Mouse (Mus musculus) heart, adult 18-20 months (tissue): ENCODE results near the gene B4gat1. TPM values are rescaled to one million over a fixed set of nuclear protein-coding genes. Genes with fewer than 3 reads are reported as not detected.
"Not testable (repeated sequence)": the region's sequence is repeated elsewhere in the genome, so short reads cannot be mapped to it uniquely, and the experiment has no call there.

Source experiments
- DNase-seq, 2 experiments: peaks; one replicate each; pipeline ENCODE4 v3.0.0; 2021 to 2022; ENCODE audit warnings: mixed read lengths in 1 of 2
- total RNA-seq, 2 experiments: library from RNA; stranded (reverse); gene quantifications; 2 replicates each; pipeline ENCODE4 v1.2.3; 2021

B4gat1 gene
- total RNA-seq, 2 experiments from 2014 or later = 46.0 TPM

DNA sequence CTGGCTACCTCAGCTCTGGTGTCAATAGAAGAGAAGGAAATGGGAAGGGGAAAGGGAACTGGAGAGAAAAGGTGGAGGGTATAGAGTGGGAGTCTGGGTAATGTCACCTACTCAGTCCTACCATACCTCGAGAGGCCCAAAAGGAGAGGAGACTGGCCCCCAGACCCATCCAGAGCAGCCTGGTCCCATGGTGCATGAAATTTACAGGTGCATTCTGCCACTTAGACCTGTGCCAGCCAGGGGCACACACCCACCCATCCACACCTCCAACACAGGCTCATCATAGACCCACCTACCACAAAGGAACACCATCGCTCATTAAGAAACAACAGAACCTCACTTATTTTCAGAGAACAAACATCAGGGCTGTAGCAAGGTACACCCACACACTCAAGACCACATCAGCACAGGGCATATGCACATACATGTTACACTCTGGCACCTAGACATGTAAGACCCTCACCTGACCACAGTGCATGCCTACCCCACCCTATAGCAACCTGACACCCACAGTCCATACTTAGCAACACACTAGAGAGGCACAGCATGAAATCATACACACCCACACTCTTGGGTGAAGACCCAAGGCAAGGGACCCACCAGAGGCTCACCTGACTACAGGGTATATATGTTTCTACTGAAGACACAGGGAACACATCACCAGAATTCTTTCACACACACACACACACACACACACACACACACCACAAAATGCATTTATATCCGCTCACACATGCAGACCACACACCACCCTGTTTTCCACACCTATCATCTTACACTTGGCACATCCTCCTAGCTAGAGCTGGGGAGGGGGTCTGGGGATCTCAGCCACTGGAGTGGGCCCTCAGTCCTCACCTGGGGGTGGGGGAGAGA is 45.6 kb downstream of the B4gat1 start:
- no peak for DNase-seq

DNA sequence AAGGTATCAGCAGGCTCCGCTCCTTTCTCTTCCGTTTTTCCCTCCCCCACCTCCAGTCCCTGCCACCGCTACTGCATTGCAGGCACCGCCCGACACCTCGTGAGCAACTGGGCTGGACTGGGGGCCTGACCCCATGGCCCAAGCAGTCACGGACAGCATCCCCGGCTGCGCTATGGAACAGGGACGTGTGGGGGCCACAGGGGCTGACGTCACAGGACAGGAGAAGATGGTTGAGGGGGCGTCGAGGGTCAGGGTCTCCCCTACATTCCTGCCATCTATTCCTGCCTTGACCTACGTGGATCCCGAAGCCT is 46.2 kb downstream of the B4gat1 start:
- DNase-seq = no peak

DNA sequence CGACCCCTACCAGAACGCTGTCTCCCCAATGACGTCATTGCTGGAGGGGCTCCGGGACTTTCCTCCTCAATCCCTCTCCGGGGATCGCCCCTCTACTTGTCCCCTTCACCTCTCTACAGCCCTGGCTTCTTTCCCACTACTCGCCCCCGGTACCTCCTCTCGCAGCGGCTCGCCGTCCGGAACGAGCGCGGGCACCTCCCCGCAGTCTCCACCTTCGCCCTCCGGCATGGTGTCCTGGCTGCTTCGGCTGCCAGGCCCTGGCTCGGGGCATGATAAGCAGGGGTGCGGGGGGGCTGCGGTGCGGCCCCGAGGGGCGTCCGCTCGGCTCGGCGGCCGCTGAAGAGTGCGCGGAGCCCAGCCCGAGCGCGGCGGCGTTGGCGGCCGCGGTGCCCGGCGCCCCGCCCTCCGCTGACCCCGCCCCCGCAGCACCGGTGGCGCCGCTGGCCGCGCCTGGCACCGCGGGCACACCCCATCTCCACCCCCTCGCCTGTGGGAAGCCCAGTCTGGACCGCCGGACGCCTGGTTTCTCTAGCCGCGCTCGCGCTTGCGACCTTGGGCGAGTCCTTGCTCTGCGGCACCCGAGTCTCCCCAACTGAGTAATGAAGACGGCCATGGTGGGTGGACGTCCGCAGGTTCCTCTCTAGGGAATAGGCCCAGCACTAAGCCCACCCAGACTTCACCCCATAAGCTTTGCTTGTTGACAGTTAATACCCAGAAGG is 46.7 kb downstream of the B4gat1 start, which contains the start of gene Tmem151a:
Gene Tmem151a (minus strand): TSS at position 387 of the 719 bp plus-strand sequence.
- DNase-seq = peak in 1 of 2 experiments; percentile 50

DNA sequence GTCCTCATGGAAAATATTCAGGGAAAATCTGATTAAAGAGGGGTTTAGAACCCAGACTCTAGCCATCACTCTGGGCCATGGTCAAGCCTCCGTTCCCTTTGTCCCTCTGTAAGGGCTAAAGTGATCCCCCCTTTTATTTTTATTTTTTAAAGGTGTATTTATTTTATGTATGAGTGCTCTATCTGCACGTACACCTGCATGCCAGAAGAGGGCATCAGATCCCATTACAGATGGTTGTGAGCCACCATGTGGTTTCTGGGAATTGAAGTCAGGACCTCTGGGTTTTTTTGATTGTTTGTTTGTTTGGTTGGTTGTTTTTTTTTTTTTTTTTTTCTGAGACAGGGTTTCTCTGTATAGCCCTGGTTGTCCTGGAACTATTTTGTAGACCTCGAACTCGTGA is 47.9 kb downstream of the B4gat1 start:
- DNase-seq = not testable (repeated sequence)

DNA sequence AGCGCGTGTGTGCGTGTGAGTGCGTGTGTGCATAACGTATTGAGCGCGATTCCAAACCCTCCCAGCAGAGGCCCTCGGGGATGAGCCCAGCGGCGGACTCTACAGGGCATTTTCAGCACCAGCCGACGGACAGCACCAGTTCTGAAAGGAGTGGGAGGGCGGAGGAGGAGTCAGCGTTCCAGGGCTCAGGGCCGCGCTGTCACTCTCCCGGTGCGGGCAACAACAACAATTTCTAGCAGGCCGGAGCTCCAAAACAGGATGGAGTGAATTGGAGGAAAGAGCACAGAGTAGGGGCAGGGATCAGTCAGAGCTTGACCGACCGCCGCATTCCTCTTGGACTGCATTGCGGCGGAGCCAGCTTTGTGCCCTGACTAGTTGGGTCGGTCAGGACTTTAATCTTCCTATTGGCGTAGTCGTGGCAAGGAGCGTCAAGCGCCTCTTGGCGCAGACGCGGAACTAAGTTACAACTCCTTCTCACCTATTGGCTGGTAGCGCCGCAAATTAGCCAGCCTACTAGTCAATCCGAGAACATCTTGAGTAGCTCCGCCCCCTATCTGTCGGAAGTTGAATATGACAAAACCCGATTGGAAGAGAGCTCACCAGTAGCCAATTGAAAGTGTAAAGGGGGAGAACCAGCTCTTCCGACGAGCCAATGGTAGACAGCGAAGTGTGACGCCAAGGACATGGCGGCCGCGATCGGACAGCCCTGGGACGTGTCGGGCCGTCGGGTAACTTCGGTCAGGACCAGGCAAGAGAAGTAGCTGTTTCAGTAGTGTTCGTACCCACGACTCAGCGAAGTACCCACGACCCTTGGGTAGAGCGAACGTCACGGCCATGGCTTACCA is 49.5 kb downstream of the B4gat1 start, which contains the start of gene Yif1a:
Gene Yif1a (plus strand): TSS at position 655 of the 845 bp plus-strand sequence.
- DNase-seq = peak; percentile 98 to 99

DNA sequence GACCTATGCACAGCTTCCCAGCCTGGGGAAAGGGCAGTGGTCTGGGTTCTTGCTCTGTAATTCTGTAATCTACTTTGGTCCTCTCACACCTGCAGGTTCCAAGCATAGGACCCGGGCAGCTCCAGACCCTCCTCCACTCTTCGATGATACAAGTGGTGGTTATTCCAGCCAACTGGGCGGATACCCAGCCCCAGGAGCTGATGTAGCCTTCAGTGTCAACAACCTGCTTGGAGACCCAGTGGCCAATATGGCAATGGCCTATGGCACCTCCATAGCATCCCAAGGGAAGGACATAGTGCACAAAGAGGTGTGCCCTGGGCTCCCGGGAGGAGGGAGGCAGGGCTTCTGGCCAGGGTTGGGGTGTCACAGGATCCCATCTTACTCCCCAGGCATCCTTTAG is 50.7 kb downstream of the B4gat1 start:
- DNase-seq = no peak

Other genes with a start within 250 kb of the B4gat1 start
- gene Rbm4, start 244.9 kb upstream of the B4gat1 start, total RNA-seq = 10 to 100 TPM; 38.8 to 43.3 TPM
- 10 to 100 TPM; 15.4 to 19.4 TPM for gene Gm21992, start 227.2 kb upstream of the B4gat1 start, total RNA-seq
- gene Rbm14, start 227.2 kb upstream of the B4gat1 start, total RNA-seq = 10 to 100 TPM; 16.6 to 17.9 TPM
- gene Ccs, start 199.5 kb upstream of the B4gat1 start, total RNA-seq = 10 to 100 TPM; 30.0 to 30.6 TPM
- under 1 TPM in 1 of 2 experiments, not detected in 1; 0.10 TPM for gene Ccdc87, start 199.5 kb upstream of the B4gat1 start, total RNA-seq
- gene Ctsf, start 183.7 kb upstream of the B4gat1 start, total RNA-seq = 10 to 100 TPM; 73.4 to 76.3 TPM
- under 1 TPM; 0.42 to 0.49 TPM for gene Actn3, start 160.9 kb upstream of the B4gat1 start, total RNA-seq
- 1 to 10 TPM; 2.4 to 3.1 TPM for gene Zdhhc24, start 160.2 kb upstream of the B4gat1 start, total RNA-seq
- gene Bbs1, start 132.2 kb upstream of the B4gat1 start, total RNA-seq = 1 to 10 TPM; 2.8 to 3.1 TPM
- gene Dpp3, start 110.5 kb upstream of the B4gat1 start, total RNA-seq = 10 to 100 TPM; 15.6 to 18.2 TPM
- 1 to 10 TPM; 3.5 to 3.8 TPM for gene Peli3, start 95.7 kb upstream of the B4gat1 start, total RNA-seq
- gene Mrpl11, start 76.7 kb upstream of the B4gat1 start, total RNA-seq = 10 to 100 TPM; 67.7 to 86.0 TPM
- gene Npas4, start 48.5 kb upstream of the B4gat1 start, total RNA-seq = under 1 TPM in 1 of 2 experiments, not detected in 1; 0.10 TPM
- gene Slc29a2, start 15.0 kb upstream of the B4gat1 start, total RNA-seq = 1 to 10 TPM; 6.9 to 8.8 TPM
- 1 to 10 TPM in 1 of 2 experiments, under 1 TPM in 1; 0.93 to 2.7 TPM for gene AC124502.3, start 65 bp downstream of the B4gat1 start, total RNA-seq
- 10 to 100 TPM; 11.8 to 16.2 TPM for gene Brms1, start 2.5 kb downstream of the B4gat1 start, total RNA-seq
- 1 to 10 TPM; 1.9 to 2.4 TPM for gene Rin1, start 11.7 kb downstream of the B4gat1 start, total RNA-seq
- 1 to 10 TPM; 6.9 to 7.4 TPM for gene Cd248, start 29.3 kb downstream of the B4gat1 start, total RNA-seq
- gene Tmem151a, start 46.7 kb downstream of the B4gat1 start, total RNA-seq = 1 to 10 TPM; 1.6 to 2.3 TPM
- gene Yif1a, start 49.7 kb downstream of the B4gat1 start, total RNA-seq = 100 to 1,000 TPM in 1 of 2 experiments, 10 to 100 TPM in 1; 97.6 to 104 TPM
- gene Cnih2, start 59.7 kb downstream of the B4gat1 start, total RNA-seq = under 1 TPM in 1 of 2 experiments, not detected in 1; 0.31 TPM
- gene Rab1b, start 68.2 kb downstream of the B4gat1 start, total RNA-seq = 100 to 1,000 TPM; 190 to 204 TPM
- 10 to 100 TPM; 48.9 to 54.0 TPM for gene Klc2, start 79.7 kb downstream of the B4gat1 start, total RNA-seq
- 10 to 100 TPM; 21.8 to 22.7 TPM for gene Pacs1, start 234.3 kb downstream of the B4gat1 start, total RNA-seq